Mouse (Mus musculus): ENCODE measurements at regions not wholly inside any gene's neighbourhood (a gene's known extent, or its start where the extent isn't known, plus 50 kb on each side); places are given as distances from the start of the nearest gene placed in this dataset.

- DNase-seq (ENCODE audit: low spot score in 2 of 2): no peak
Measured at GRCm38 (mm10) chr4:95215187-95215586, 163.2 kb upstream of the Jun start.

GRCm38 (mm10) chr4:95230461-95230860 lies 178.4 kb upstream of the Jun start:
- DNase-seq (ENCODE audit: low spot score in 2 of 2): no peak

- DNase-seq (ENCODE audit: low spot score in 2 of 2): no peak
Measured at GRCm38 (mm10) chr4:95233034-95233433, 181.0 kb upstream of the Jun start.

- no peak for DNase-seq (ENCODE audit: low spot score in 2 of 2)
Measured at GRCm38 (mm10) chr4:95234030-95234555, 182.1 kb upstream of the Jun start.

- DNase-seq (ENCODE audit: low spot score in 2 of 2): no peak
Measured at GRCm38 (mm10) chr4:95247977-95248376, 196.0 kb upstream of the Jun start.

- DNase-seq (ENCODE audit: low spot score in 2 of 2): no peak
Measured at GRCm38 (mm10) chr4:95249031-95249430, 197.0 kb upstream of the Jun start.

- no peak for DNase-seq (ENCODE audit: low spot score in 2 of 2)
Measured at GRCm38 (mm10) chr4:95250083-95250482, 198.1 kb upstream of the Jun start.

- DNase-seq (ENCODE audit: low spot score in 2 of 2): no peak
Measured at GRCm38 (mm10) chr4:95269766-95270165, 217.7 kb upstream of the Jun start.

GRCm38 (mm10) chr4:95270389-95270788 lies 218.4 kb upstream of the Jun start:
- DNase-seq (ENCODE audit: low spot score in 2 of 2): no peak

GRCm38 (mm10) chr4:95276231-95276630 lies 224.2 kb upstream of the Jun start:
- DNase-seq (ENCODE audit: low spot score in 2 of 2): no peak

GRCm38 (mm10) chr4:95277989-95278713 lies 226.1 kb upstream of the Jun start:
- no peak for DNase-seq (ENCODE audit: low spot score in 2 of 2)

- DNase-seq (ENCODE audit: low spot score in 2 of 2): no peak
Measured at GRCm38 (mm10) chr4:95278714-95279095, 226.7 kb upstream of the Jun start.

- DNase-seq (ENCODE audit: low spot score in 2 of 2): no peak
Measured at GRCm38 (mm10) chr4:95279200-95279599, 227.2 kb upstream of the Jun start.

- DNase-seq (ENCODE audit: low spot score in 2 of 2): no peak
Measured at GRCm38 (mm10) chr4:95282083-95282482, 230.1 kb upstream of the Jun start.

- no peak for DNase-seq (ENCODE audit: low spot score in 2 of 2)
Measured at GRCm38 (mm10) chr4:95283789-95284188, 231.8 kb upstream of the Jun start.

GRCm38 (mm10) chr4:95284192-95284591 lies 232.2 kb upstream of the Jun start:
- DNase-seq (ENCODE audit: low spot score in 2 of 2): no peak

- no peak for DNase-seq (ENCODE audit: low spot score in 2 of 2)
Measured at GRCm38 (mm10) chr4:95284696-95285095, 232.7 kb upstream of the Jun start.

GRCm38 (mm10) chr4:95290321-95290720 lies 238.3 kb upstream of the Jun start:
- no peak for DNase-seq (ENCODE audit: low spot score in 2 of 2)

GRCm38 (mm10) chr4:95294110-95294509 lies 242.1 kb upstream of the Jun start:
- no peak for DNase-seq (ENCODE audit: low spot score in 2 of 2)

- DNase-seq (ENCODE audit: low spot score in 2 of 2): no peak
Measured at GRCm38 (mm10) chr4:95301907-95302306, 249.9 kb upstream of the Jun start.

GRCm38 (mm10) chr4:95303337-95303736 lies 251.3 kb upstream of the Jun start:
- no peak for DNase-seq (ENCODE audit: low spot score in 2 of 2)

- no peak for DNase-seq (ENCODE audit: low spot score in 2 of 2)
Measured at GRCm38 (mm10) chr4:95304006-95304405, 252.0 kb upstream of the Jun start.

GRCm38 (mm10) chr4:95307134-95307533 lies 250.2 kb upstream of the Fggy start:
- DNase-seq (ENCODE audit: low spot score in 2 of 2): no peak

Data from layer of hippocampus, adult 8-10 months (tissue).